ENCODE assay signal across 13 mouse cellular contexts in the genomic region with DNA sequence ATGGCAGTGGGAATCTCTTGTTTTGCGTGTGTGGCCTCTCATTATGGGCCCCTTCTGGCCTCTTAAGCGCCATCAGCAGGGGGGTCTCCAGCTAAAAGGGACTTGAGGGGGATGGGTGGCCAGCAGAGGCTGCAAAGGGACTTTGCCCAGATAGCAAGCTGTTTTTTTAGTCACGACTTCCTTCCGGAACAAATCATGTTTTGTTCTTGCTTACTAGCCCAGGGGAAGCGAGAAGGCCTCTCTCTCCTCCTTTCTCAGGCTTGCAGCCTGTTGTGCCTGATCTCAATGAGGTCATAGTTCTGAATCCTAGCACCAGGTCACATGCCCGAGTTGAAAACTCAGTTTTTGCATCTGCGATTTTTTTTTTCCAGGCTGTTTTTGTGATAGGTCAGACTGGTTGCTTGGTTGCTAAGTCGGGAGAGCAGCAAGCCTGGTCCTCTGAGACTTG. TPM values are rescaled to one million over a fixed set of nuclear protein-coding genes. Genes with fewer than 3 reads are reported as not detected.
DNase-seq lines count a peak whose midpoint lies in the region; ATAC-seq and TF ChIP-seq lines count a peak whose summit lies in the region.
"Had no signal": no experiment of that assay in that cellular context is flagged by ENCODE, and none has a peak within 500 bp of the region (broad histone marks: within the 10 kb centered on the region; RNA-seq: fewer than 3 reads in every experiment).

No protein-coding gene starts in this region.

- no peak for TF ChIP-seq POLR2A in kidney, adult 2 months (IDR thresholded peaks at IDR 0.05; ENCODE audit: low read depth, low read length)

- H3K4me3 ChIP-seq in liver, postnatal 0 days (ENCODE audit: low read depth, low read length): no peak overlapping the region
- no peak overlapping the region for H3K4me3 ChIP-seq in liver, embryonic 11.5 days (ENCODE audit: low read depth, low read length)
- 0 out of 2 replicates have a peak overlapping the region, but pooled peaks have one; percentile 12 for H3K4me3 ChIP-seq in embryonic facial prominence, embryonic 10.5 days
- peak overlapping the region; percentile 11; the same call in 1 of the 2 replicates for H3K4me3 ChIP-seq in hindbrain, embryonic 10.5 days
- H3K4me3 ChIP-seq in neural tube, embryonic 14.5 days (ENCODE audit: low read depth, low read length): no peak overlapping the region
- H3K4me3 ChIP-seq in kidney, adult 2 months (ENCODE audit: insufficient read depth, low read depth, low read length): no peak overlapping the region

- no peak for TF ChIP-seq CTCF in liver, postnatal 0 days (IDR thresholded peaks at IDR 0.05; ENCODE audit: low read depth)
- no peak for TF ChIP-seq CTCF in kidney, adult 2 months (conservative IDR thresholded peaks at IDR 0.05; ENCODE audit: insufficient read depth, insufficient read length, low read depth, low read length)

- TF ChIP-seq EP300 in liver, postnatal 0 days (IDR thresholded peaks at IDR 0.05; ENCODE audit: low read depth): no peak

- H3K4me2 ChIP-seq in liver, postnatal 0 days (ENCODE audit: low read depth, low read length): no peak overlapping the region
- no peak overlapping the region for H3K4me2 ChIP-seq in liver, embryonic 11.5 days
- H3K4me2 ChIP-seq in neural tube, embryonic 14.5 days (ENCODE audit: low read depth, low read length): no peak overlapping the region

- peak overlapping the region; percentile 51; the same call in 1 of the 2 replicates for H3K27ac ChIP-seq in liver, postnatal 0 days (ENCODE audit: low read depth)
- H3K27ac ChIP-seq in liver, embryonic 11.5 days (ENCODE audit: low read depth, low read length): no peak overlapping the region
- H3K27ac ChIP-seq in embryonic facial prominence, embryonic 10.5 days (replicated peaks): peak overlapping the region; percentile 65
- H3K27ac ChIP-seq in hindbrain, embryonic 10.5 days: peak overlapping the region; percentile 70
- no peak overlapping the region for H3K27ac ChIP-seq in neural tube, embryonic 14.5 days (ENCODE audit: low read depth, low read length)
- H3K27ac ChIP-seq in kidney, adult 2 months (ENCODE audit: insufficient read depth, low read depth, low read length): no peak overlapping the region

- H3K9me3 ChIP-seq in liver, postnatal 0 days (ENCODE audit: low read length): no peaks in the 10 kb centered on the region
- no peaks in the 10 kb centered on the region for H3K9me3 ChIP-seq in liver, embryonic 11.5 days (ENCODE audit: control insufficient read depth, low read length)
- no peaks in the 10 kb centered on the region for H3K9me3 ChIP-seq in embryonic facial prominence, embryonic 10.5 days
- no peaks in the 10 kb centered on the region for H3K9me3 ChIP-seq in hindbrain, embryonic 10.5 days
- H3K9me3 ChIP-seq in neural tube, embryonic 14.5 days (ENCODE audit: control insufficient read depth, low read length): no peaks in the 10 kb centered on the region
- H3K9me3 ChIP-seq: G1E had no signal

- peaks cover 4% of the 10 kb centered on the region for H3K27me3 ChIP-seq in liver, postnatal 0 days (ENCODE audit: insufficient read depth, low read length)
- peaks cover 6% of the 10 kb centered on the region for H3K27me3 ChIP-seq in liver, embryonic 11.5 days (replicated peaks; ENCODE audit: control insufficient read depth, insufficient read depth, low read length)
- H3K27me3 ChIP-seq in embryonic facial prominence, embryonic 10.5 days (replicated peaks; ENCODE audit: low read depth, poor library complexity, severe bottlenecking): peaks cover 39% of the 10 kb centered on the region
- peaks cover 72% of the 10 kb centered on the region for H3K27me3 ChIP-seq in hindbrain, embryonic 10.5 days (ENCODE audit: insufficient read depth, poor library complexity, severe bottlenecking)
- H3K27me3 ChIP-seq in neural tube, embryonic 14.5 days (ENCODE audit: control insufficient read depth, insufficient read depth, low read length): peaks cover 3% of the 10 kb centered on the region
- no peaks in the 10 kb centered on the region for H3K27me3 ChIP-seq in kidney, adult 2 months (replicated peaks; ENCODE audit: control insufficient read depth, insufficient read depth, low read length)

- H3K36me3 ChIP-seq in liver, postnatal 0 days (replicated peaks; ENCODE audit: insufficient read depth, low read length): no peaks in the 10 kb centered on the region
- H3K36me3 ChIP-seq in liver, embryonic 11.5 days (ENCODE audit: control insufficient read depth, insufficient read depth, low read length): no peaks in the 10 kb centered on the region
- no peaks in the 10 kb centered on the region for H3K36me3 ChIP-seq in embryonic facial prominence, embryonic 10.5 days (replicated peaks)
- no peaks in the 10 kb centered on the region for H3K36me3 ChIP-seq in hindbrain, embryonic 10.5 days
- H3K36me3 ChIP-seq in neural tube, embryonic 14.5 days (ENCODE audit: control insufficient read depth, insufficient read depth, low read length): no peaks in the 10 kb centered on the region
- no peaks in the 10 kb centered on the region for H3K36me3 ChIP-seq in kidney, adult 2 months (ENCODE audit: control insufficient read depth, insufficient read depth, low read length)
- H3K36me3 ChIP-seq: G1E had no signal

- DNase-seq in liver, postnatal 0 days: no peak
- no peak for DNase-seq in liver, embryonic 11.5 days (ENCODE audit: low spot score)
- peak; percentile 54 for DNase-seq in embryonic facial prominence, embryonic 10.5 days (ENCODE audit: low spot score)
- DNase-seq in hindbrain, embryonic 10.5 days (ENCODE audit: low spot score): peak; percentile 71
- DNase-seq in B cell, adult 2 months: no peak
- DNase-seq in kidney, adult 2 months: no peak
- DNase-seq: cerebellum, adult 8-10 months had no signal

- peaks cover 7% of the 10 kb centered on the region for H3K4me1 ChIP-seq in liver, postnatal 0 days (ENCODE audit: insufficient read depth)
- peaks cover 8% of the 10 kb centered on the region for H3K4me1 ChIP-seq in liver, embryonic 11.5 days (replicated peaks; ENCODE audit: control insufficient read depth, insufficient read depth, low read length)
- H3K4me1 ChIP-seq in embryonic facial prominence, embryonic 10.5 days: peaks cover 62% of the 10 kb centered on the region
- H3K4me1 ChIP-seq in hindbrain, embryonic 10.5 days (replicated peaks): peaks cover 81% of the 10 kb centered on the region
- H3K4me1 ChIP-seq in neural tube, embryonic 14.5 days (ENCODE audit: control insufficient read depth, insufficient read depth, low read length): peaks cover 3% of the 10 kb centered on the region; the same call in 1 of the 2 replicates
- no peaks in the 10 kb centered on the region for H3K4me1 ChIP-seq in kidney, adult 2 months (ENCODE audit: control insufficient read depth, insufficient read depth, low read length)

- 19% methylated on average over 8 of the region's 8 CpGs for WGBS in liver, postnatal 0 days (ENCODE audit: insufficient replicate concordance)
- WGBS in liver, embryonic 11.5 days: 30% methylated on average over 8 of the region's 8 CpGs
- WGBS in embryonic facial prominence, embryonic 10.5 days: 9% methylated on average over 8 of the region's 8 CpGs
- 7% methylated on average over 8 of the region's 8 CpGs for WGBS in hindbrain, embryonic 10.5 days
- WGBS in neural tube, embryonic 14.5 days: 5% methylated on average over 8 of the region's 8 CpGs
- WGBS in kidney, adult 2 months: 44% methylated on average over 8 of the region's 8 CpGs

- H3K9ac ChIP-seq in liver, postnatal 0 days (replicated peaks): no peak overlapping the region
- no peak overlapping the region for H3K9ac ChIP-seq in liver, embryonic 11.5 days (ENCODE audit: low read depth, low read length)
- no peak overlapping the region for H3K9ac ChIP-seq in neural tube, embryonic 14.5 days (replicated peaks; ENCODE audit: low read depth, low read length)

- peak; percentile 31; the same call in 1 of the 2 replicates for ATAC-seq in liver, postnatal 0 days
- ATAC-seq in liver, embryonic 11.5 days (replicated peaks; ENCODE audit: low FRiP score): no peak
- peak; percentile 60; the same call in 1 of the 2 replicates for ATAC-seq in neural tube, embryonic 14.5 days (ENCODE audit: low read depth)
- ATAC-seq in erythroblast, adult 5-6 weeks (replicated peaks; ENCODE audit: low FRiP score, poor library complexity, severe bottlenecking): no peak

RNA-seq across cellular contexts. Expression of gene Sowaha, which starts 11.9 kb away (rescaled TPM):
- 7.4 and 7.9 TPM in 2 replicates for polyA plus RNA-seq in liver, postnatal 0 days (2015; fragmentation: Nextera tagmentation; extraction: Ambion mirVana)
- polyA plus RNA-seq in liver, embryonic 11.5 days (2014; fragmentation: Nextera tagmentation; extraction: Ambion mirVana): 1.1 and 1.5 TPM in 2 replicates
- polyA plus RNA-seq in embryonic facial prominence, embryonic 10.5 days (2016; fragmentation: Nextera tagmentation; extraction: Ambion mirVana): 0.44 and 0.82 TPM in 2 replicates
- 0.26 and 0.44 TPM in 2 replicates for polyA plus RNA-seq in hindbrain, embryonic 10.5 days (2016; fragmentation: Nextera tagmentation; extraction: Ambion mirVana)
- 0.66 and 1.1 TPM in 2 replicates for polyA plus RNA-seq in neural tube, embryonic 14.5 days (2014; fragmentation: Nextera tagmentation; extraction: Ambion mirVana)
- 0.84 and 1.8 TPM in 2 replicates for polyA plus RNA-seq in kidney, adult 2 months (2012; rRNA removed)
- total RNA-seq in erythroblast, adult 5-6 weeks (2015; ENCODE audit: low replicate concordance): 178 and 210 TPM in 2 replicates
- total RNA-seq in erythroblast, adult 5-6 weeks (2017; ENCODE audit: low replicate concordance): 298 and 357 TPM in 2 replicates
- total RNA-seq: hematopoietic stem cell, adult 5-6 weeks; neutrophil, adult 5-6 weeks had no signal

RNA-seq across cellular contexts. Expression of gene Gm9945, which starts 12.0 kb away (rescaled TPM):
- polyA plus RNA-seq in liver, postnatal 0 days (2015; fragmentation: Nextera tagmentation; extraction: Ambion mirVana): 0.15 and 0.31 TPM in 2 replicates
- polyA plus RNA-seq in liver, embryonic 11.5 days (2014; fragmentation: Nextera tagmentation; extraction: Ambion mirVana): not detected in 2 replicates
- 0.16 TPM in 1 of 2 replicates, not detected in the other for polyA plus RNA-seq in embryonic facial prominence, embryonic 10.5 days (2016; fragmentation: Nextera tagmentation; extraction: Ambion mirVana)
- not detected in 2 replicates for polyA plus RNA-seq in hindbrain, embryonic 10.5 days (2016; fragmentation: Nextera tagmentation; extraction: Ambion mirVana)
- 0.23 TPM in 1 of 2 replicates, not detected in the other for polyA plus RNA-seq in neural tube, embryonic 14.5 days (2014; fragmentation: Nextera tagmentation; extraction: Ambion mirVana)
- polyA plus RNA-seq in kidney, adult 2 months (2012; rRNA removed): not detected in 2 replicates
- 2.3 and 2.5 TPM in 2 replicates for total RNA-seq in erythroblast, adult 5-6 weeks (2015; ENCODE audit: low replicate concordance)
- total RNA-seq in erythroblast, adult 5-6 weeks (2017; ENCODE audit: low replicate concordance): 5.2 and 6.7 TPM in 2 replicates
- total RNA-seq: hematopoietic stem cell, adult 5-6 weeks; neutrophil, adult 5-6 weeks had no signal

RNA-seq across cellular contexts. Expression of gene Gm9837, which starts 21.7 kb away (rescaled TPM):
- polyA plus RNA-seq in liver, postnatal 0 days (2015; fragmentation: Nextera tagmentation; extraction: Ambion mirVana): not detected in 2 replicates
- polyA plus RNA-seq in liver, embryonic 11.5 days (2014; fragmentation: Nextera tagmentation; extraction: Ambion mirVana): not detected in 2 replicates
- polyA plus RNA-seq in embryonic facial prominence, embryonic 10.5 days (2016; fragmentation: Nextera tagmentation; extraction: Ambion mirVana): not detected in 2 replicates
- not detected in 2 replicates for polyA plus RNA-seq in hindbrain, embryonic 10.5 days (2016; fragmentation: Nextera tagmentation; extraction: Ambion mirVana)
- polyA plus RNA-seq in neural tube, embryonic 14.5 days (2014; fragmentation: Nextera tagmentation; extraction: Ambion mirVana): not detected in 2 replicates
- polyA plus RNA-seq in kidney, adult 2 months (2012; rRNA removed): not detected in 2 replicates
- total RNA-seq in erythroblast, adult 5-6 weeks (2015; ENCODE audit: low replicate concordance): not detected in 2 replicates
- total RNA-seq in erythroblast, adult 5-6 weeks (2017; ENCODE audit: low replicate concordance): not detected in 2 replicates
- total RNA-seq: hematopoietic stem cell, adult 5-6 weeks; left cerebral cortex, postnatal 25 days; neutrophil, adult 5-6 weeks had no signal
- polyA plus RNA-seq: G1E had no signal

RNA-seq across cellular contexts. Expression of gene Sept8, which starts 27.1 kb away (rescaled TPM):
- polyA plus RNA-seq in liver, postnatal 0 days (2015; fragmentation: Nextera tagmentation; extraction: Ambion mirVana): 6.2 and 7.2 TPM in 2 replicates
- polyA plus RNA-seq in liver, embryonic 11.5 days (2014; fragmentation: Nextera tagmentation; extraction: Ambion mirVana): 43.4 and 47.4 TPM in 2 replicates
- 17.7 and 19.0 TPM in 2 replicates for polyA plus RNA-seq in embryonic facial prominence, embryonic 10.5 days (2016; fragmentation: Nextera tagmentation; extraction: Ambion mirVana)
- 14.8 and 15.6 TPM in 2 replicates for polyA plus RNA-seq in hindbrain, embryonic 10.5 days (2016; fragmentation: Nextera tagmentation; extraction: Ambion mirVana)
- 20.5 and 25.0 TPM in 2 replicates for polyA plus RNA-seq in neural tube, embryonic 14.5 days (2014; fragmentation: Nextera tagmentation; extraction: Ambion mirVana)
- 15.6 and 16.3 TPM in 2 replicates for polyA plus RNA-seq in kidney, adult 2 months (2012; rRNA removed)
- total RNA-seq in erythroblast, adult 5-6 weeks (2015; ENCODE audit: low replicate concordance): 28.1 and 29.9 TPM in 2 replicates
- total RNA-seq in erythroblast, adult 5-6 weeks (2017; ENCODE audit: low replicate concordance): 31.2 and 60.5 TPM in 2 replicates

RNA-seq across cellular contexts. Expression of gene Shroom1, which starts 35.0 kb away (rescaled TPM):
- polyA plus RNA-seq in liver, postnatal 0 days (2015; fragmentation: Nextera tagmentation; extraction: Ambion mirVana): 5.5 TPM in 2 replicates
- polyA plus RNA-seq in liver, embryonic 11.5 days (2014; fragmentation: Nextera tagmentation; extraction: Ambion mirVana): 2.6 and 2.7 TPM in 2 replicates
- 2.3 and 2.4 TPM in 2 replicates for polyA plus RNA-seq in embryonic facial prominence, embryonic 10.5 days (2016; fragmentation: Nextera tagmentation; extraction: Ambion mirVana)
- polyA plus RNA-seq in hindbrain, embryonic 10.5 days (2016; fragmentation: Nextera tagmentation; extraction: Ambion mirVana): 1.8 and 2.0 TPM in 2 replicates
- polyA plus RNA-seq in neural tube, embryonic 14.5 days (2014; fragmentation: Nextera tagmentation; extraction: Ambion mirVana): 1.8 and 2.9 TPM in 2 replicates
- 0.88 and 1.2 TPM in 2 replicates for polyA plus RNA-seq in kidney, adult 2 months (2012; rRNA removed)
- total RNA-seq in erythroblast, adult 5-6 weeks (2015; ENCODE audit: low replicate concordance): not detected in 2 replicates
- not detected in 2 replicates for total RNA-seq in erythroblast, adult 5-6 weeks (2017; ENCODE audit: low replicate concordance)
- total RNA-seq: hematopoietic stem cell, adult 5-6 weeks; neutrophil, adult 5-6 weeks had no signal
- polyA plus RNA-seq: G1E had no signal

Comparison
In these comparisons a context has a peak if more than half of its experiments do, and no peak if none do; other contexts are left out.
1. ATAC-seq: peak in liver, postnatal 0 days (single experiment) and neural tube, embryonic 14.5 days (single experiment); none in liver, embryonic 11.5 days (single experiment) and erythroblast, adult 5-6 weeks (single experiment).
2. H3K27ac ChIP-seq: peak in liver, postnatal 0 days (single experiment), embryonic facial prominence, embryonic 10.5 days (single experiment) and hindbrain, embryonic 10.5 days (single experiment); none in liver, embryonic 11.5 days (single experiment), neural tube, embryonic 14.5 days (single experiment) and kidney, adult 2 months (single experiment).
3. DNase-seq: peak in embryonic facial prominence, embryonic 10.5 days (single experiment) and hindbrain, embryonic 10.5 days (single experiment); none in liver, postnatal 0 days (single experiment), liver, embryonic 11.5 days (single experiment), B cell, adult 2 months (0 of 2) and kidney, adult 2 months (single experiment).
4. H3K4me3 ChIP-seq: peak in embryonic facial prominence, embryonic 10.5 days (single experiment) and hindbrain, embryonic 10.5 days (single experiment); none in liver, postnatal 0 days (single experiment), liver, embryonic 11.5 days (single experiment), neural tube, embryonic 14.5 days (single experiment) and kidney, adult 2 months (single experiment).